Mouse (Mus musculus) intestine, embryonic 15.5 days (tissue): ENCODE measurements around the gene Gm19345. TPM values are rescaled to one million over a fixed set of nuclear protein-coding genes. Genes with fewer than 3 reads are reported as not detected.
A peak's percentile ranks its signal among the peaks of the same experiment; 100 is the strongest.

Experiments used
- ATAC-seq: fragments of 200-750 bp; cut with Nextera tagmentation; 2 replicates; pipeline ENCODE4 v1.8.0; 2017; ENCODE audit warnings: moderate TSS enrichment, moderate library complexity
- H3K27ac ChIP-seq: fragments of 300-500 bp; sonication (generic); 2 replicates; pipeline ENCODE4 v1.5.1; 2015; ENCODE audit warnings: mild to moderate bottlenecking, inconsistent platforms
- H3K27me3 ChIP-seq: fragments of 300-500 bp; sonication (generic); replicated peaks from 2 replicates; pipeline ENCODE4 v1.6.1; 2015; ENCODE audit warnings: inconsistent platforms
- H3K36me3 ChIP-seq: fragments of 300-500 bp; sonication (generic); 2 replicates; pipeline ENCODE4 v1.6.1; 2015; ENCODE audit warnings: inconsistent platforms
- H3K4me1 ChIP-seq: fragments of 300-500 bp; sonication (generic); replicated peaks from 2 replicates; pipeline ENCODE4 v1.6.1; 2015; ENCODE audit warnings: inconsistent platforms
- H3K4me2 ChIP-seq: fragments of 300-500 bp; sonication (generic); replicated peaks from 2 replicates; pipeline ENCODE4 v1.6.1; 2015; ENCODE audit warnings: mild to moderate bottlenecking, inconsistent platforms
- H3K4me3 ChIP-seq: fragments of 300-500 bp; sonication (generic); replicated peaks from 2 replicates; pipeline ENCODE4 v1.5.1; 2015; ENCODE audit warnings: inconsistent platforms
- H3K9ac ChIP-seq: fragments of 300-500 bp; sonication (generic); 2 replicates; pipeline ENCODE4 v1.6.1; 2015; ENCODE audit warnings: inconsistent platforms
- H3K9me3 ChIP-seq: fragments of 300-500 bp; sonication (generic); 2 replicates; pipeline ENCODE4 v1.6.1; 2016; ENCODE audit warnings: inconsistent platforms
- WGBS: fragments of 180-500 bp; shearing (Covaris S2); methylation state at CpG from one replicate; pipeline ENCODE4 v1.1.7; 2015; 5-methylcytosine and 5-hydroxymethylcytosine counted together
- polyA plus RNA-seq: library from polyadenylated mRNA; unstranded; fragments of >200 nt; fragmentation: Nextera tagmentation; extraction: Ambion mirVana; gene quantifications from 2 replicates; pipeline ENCODE4 v1.2.1, GENCODE M21; 2015

Gene Gm19345
- polyA plus RNA-seq, 1 experiment from 2014 or later = 0.14 TPM

- H3K4me1 ChIP-seq = no peaks in the 10 kb centered on the region
- no peaks in the 10 kb centered on the region for H3K27me3 ChIP-seq
- no peak overlapping the region for H3K27ac ChIP-seq
- no peak for ATAC-seq
- 64% methylated on average over 10 of the region's 10 CpGs for WGBS
- no peak overlapping the region for H3K9ac ChIP-seq
- H3K4me3 ChIP-seq = no peak overlapping the region
- H3K36me3 ChIP-seq = no peaks in the 10 kb centered on the region
- H3K9me3 ChIP-seq = no peaks in the 10 kb centered on the region
- H3K4me2 ChIP-seq = no peak overlapping the region
Measured at GRCm38 (mm10) chr7:19859740-19860139, 7.9 kb downstream of the Gm19345 start.

GRCm38 (mm10) chr7:19861199-19861598, 9.4 kb downstream of the Gm19345 start, which contains the start of gene Ceacam16:
TSS of gene Ceacam16 (minus strand) at chr7:19861299.
- 85% methylated on average over 9 of the region's 9 CpGs for WGBS
- Histone ChIP-seq H3K4me3 (no peak within 1 kb of the TSS), H3K27ac (no peak within 1 kb of the TSS), H3K4me2 (no peak within 1 kb of the TSS), H3K27me3 (no peaks in the 10 kb centered on the region), H3K36me3 (no peaks in the 10 kb centered on the region), H3K9ac (no peak within 1 kb of the TSS), H3K4me1 (no peaks in the 10 kb centered on the region), H3K9me3 (no peaks in the 10 kb centered on the region)
- no peak for ATAC-seq

GRCm38 (mm10) chr7:19864241-19864640, 12.4 kb downstream of the Gm19345 start:
- 46% methylated on average over 2 of the region's 2 CpGs for WGBS
- Histone ChIP-seq H3K4me3 (no peak overlapping the region), H3K27me3 (no peaks in the 10 kb centered on the region), H3K9ac (no peak overlapping the region), H3K9me3 (no peaks in the 10 kb centered on the region), H3K27ac (no peak overlapping the region), H3K36me3 (no peaks in the 10 kb centered on the region), H3K4me1 (0 out of 2 replicates have a peak, but pooled peaks cover 3% of the 10 kb centered on the region), H3K4me2 (no peak overlapping the region)
- no peak for ATAC-seq

- Histone ChIP-seq H3K9me3 (no peaks in the 10 kb centered on the region), H3K4me1 (0 out of 2 replicates have a peak, but pooled peaks cover 3% of the 10 kb centered on the region), H3K27me3 (no peaks in the 10 kb centered on the region), H3K4me3 (no peak overlapping the region), H3K4me2 (no peak overlapping the region), H3K9ac (no peak overlapping the region), H3K27ac (no peak overlapping the region), H3K36me3 (no peaks in the 10 kb centered on the region)
- peak; percentile 52; the same call in 1 of the 2 replicates for ATAC-seq
- WGBS = 78% methylated on average over 8 of the region's 8 CpGs
Measured at GRCm38 (mm10) chr7:19865246-19866036, 13.6 kb downstream of the Gm19345 start.

- WGBS = 65% methylated on average over 6 of the region's 6 CpGs
Measured at GRCm38 (mm10) chr7:19866490-19866889, 14.7 kb downstream of the Gm19345 start.

GRCm38 (mm10) chr7:19867751-19868399, 16.1 kb downstream of the Gm19345 start:
- no peaks in the 10 kb centered on the region for H3K27me3 ChIP-seq
- no peak overlapping the region for H3K4me3 ChIP-seq
- no peaks in the 10 kb centered on the region for H3K36me3 ChIP-seq
- no peak overlapping the region for H3K9ac ChIP-seq
- H3K27ac ChIP-seq = no peak overlapping the region
- ATAC-seq = peak; percentile 43
- no peaks in the 10 kb centered on the region for H3K9me3 ChIP-seq
- 74% methylated on average over 16 of the region's 16 CpGs for WGBS
- 0 out of 2 replicates have a peak, but pooled peaks cover 3% of the 10 kb centered on the region for H3K4me1 ChIP-seq
- no peak overlapping the region for H3K4me2 ChIP-seq

More at GRCm38 (mm10) chr7:19866490-19866889, 14.7 kb downstream of the Gm19345 start:
- Histone ChIP-seq H3K9me3 (no peaks in the 10 kb centered on the region), H3K4me1 (0 out of 2 replicates have a peak, but pooled peaks cover 3% of the 10 kb centered on the region), H3K4me2 (no peak overlapping the region), H3K27me3 (no peaks in the 10 kb centered on the region), H3K9ac (no peak overlapping the region), H3K27ac (no peak overlapping the region), H3K36me3 (no peaks in the 10 kb centered on the region), H3K4me3 (no peak overlapping the region)
- ATAC-seq = no peak

GRCm38 (mm10) chr7:19871137-19871621, 19.4 kb downstream of the Gm19345 start:
- Histone ChIP-seq H3K9ac (no peak overlapping the region), H3K27me3 (no peaks in the 10 kb centered on the region), H3K27ac (no peak overlapping the region), H3K4me3 (no peak overlapping the region), H3K4me2 (no peak overlapping the region), H3K4me1 (peaks cover 6% of the 10 kb centered on the region), H3K36me3 (no peaks in the 10 kb centered on the region), H3K9me3 (no peaks in the 10 kb centered on the region)
- 57% methylated on average over 10 of the region's 10 CpGs for WGBS
- ATAC-seq = no peak

- Histone ChIP-seq H3K36me3 (no peaks in the 10 kb centered on the region), H3K27me3 (no peaks in the 10 kb centered on the region), H3K27ac (no peak overlapping the region), H3K9me3 (no peaks in the 10 kb centered on the region), H3K4me1 (peaks cover 3% of the 10 kb centered on the region), H3K4me3 (no peak overlapping the region), H3K4me2 (no peak overlapping the region), H3K9ac (no peak overlapping the region)
- no peak for ATAC-seq
- 42% methylated on average over 5 of the region's 5 CpGs for WGBS
Measured at GRCm38 (mm10) chr7:19871943-19872601, 20.3 kb downstream of the Gm19345 start.

- no peaks in the 10 kb centered on the region for H3K9me3 ChIP-seq
- WGBS = 42% methylated on average over 13 of the region's 13 CpGs
- H3K4me2 ChIP-seq = no peak overlapping the region
- H3K36me3 ChIP-seq = no peaks in the 10 kb centered on the region
- H3K9ac ChIP-seq = no peak overlapping the region
- no peak overlapping the region for H3K4me3 ChIP-seq
- H3K27me3 ChIP-seq = no peaks in the 10 kb centered on the region
- ATAC-seq = peak; percentile 55
- H3K4me1 ChIP-seq = peaks cover 3% of the 10 kb centered on the region
- H3K27ac ChIP-seq = no peak overlapping the region
Measured at GRCm38 (mm10) chr7:19875948-19876682, 24.3 kb downstream of the Gm19345 start.

GRCm38 (mm10) chr7:19876781-19877425, 25.1 kb downstream of the Gm19345 start:
- H3K27ac ChIP-seq = peak overlapping the region; percentile 54; the same call in 1 of the 2 replicates
- peaks cover 3% of the 10 kb centered on the region for H3K4me1 ChIP-seq
- ATAC-seq = peak; percentile 87
- WGBS = 31% methylated on average over 14 of the region's 14 CpGs
- no peaks in the 10 kb centered on the region for H3K9me3 ChIP-seq
- no peaks in the 10 kb centered on the region for H3K27me3 ChIP-seq
- H3K4me3 ChIP-seq = no peak overlapping the region
- H3K9ac ChIP-seq = no peak overlapping the region
- no peaks in the 10 kb centered on the region for H3K36me3 ChIP-seq
- no peak overlapping the region; the same call in 1 of the 2 replicates for H3K4me2 ChIP-seq

GRCm38 (mm10) chr7:19880754-19881153, 29.0 kb downstream of the Gm19345 start:
- 84% methylated on average over 8 of the region's 8 CpGs for WGBS

More at GRCm38 (mm10) chr7:19880754-19881153, 29.0 kb downstream of the Gm19345 start:
- Histone ChIP-seq H3K9me3 (no peaks in the 10 kb centered on the region), H3K9ac (no peak overlapping the region), H3K27me3 (no peaks in the 10 kb centered on the region), H3K4me3 (no peak overlapping the region), H3K27ac (no peak overlapping the region), H3K4me2 (no peak overlapping the region), H3K36me3 (no peaks in the 10 kb centered on the region), H3K4me1 (peaks cover 3% of the 10 kb centered on the region)
- no peak for ATAC-seq
